Mouse (Mus musculus) limb, embryonic 11.5 days (tissue): ENCODE results near the gene Adra2b. TPM values are rescaled to one million over a fixed set of nuclear protein-coding genes. Genes with fewer than 3 reads are reported as not detected.

ENCODE experiments used
- ATAC-seq: fragments of 200-750 bp; cut with Nextera tagmentation; 2 replicates; pipeline ENCODE4 v1.8.0; 2017; ENCODE audit warnings: low read depth; ENCODE audit not compliant: insufficient number of reproducible peaks, low FRiP score, low TSS enrichment
- DNase-seq: peaks from one replicate; pipeline ENCODE4 v3.0.0-alpha.2; 2015; ENCODE audit warnings: low spot score
- H3K27ac ChIP-seq: fragments of 300-500 bp; sonication (generic); replicated peaks from 2 replicates; pipeline ENCODE4 v1.5.1; 2014; ENCODE audit warnings: low read depth, mild to moderate bottlenecking, low read length
- H3K27me3 ChIP-seq: fragments of 300-500 bp; sonication (generic); 2 replicates; pipeline ENCODE4 v1.6.1; 2014; ENCODE audit warnings: mild to moderate bottlenecking, low read length, mixed read lengths; ENCODE audit not compliant: control insufficient read depth, insufficient read depth
- H3K36me3 ChIP-seq: fragments of 300-500 bp; sonication (generic); 2 replicates; pipeline ENCODE4 v1.6.1; 2014; ENCODE audit warnings: mild to moderate bottlenecking, low read length, moderate library complexity, mixed read lengths; ENCODE audit not compliant: control insufficient read depth, insufficient read depth
- H3K4me1 ChIP-seq: fragments of 300-500 bp; sonication (generic); 2 replicates; pipeline ENCODE4 v1.6.1; 2014; ENCODE audit warnings: low read length, mixed read lengths; ENCODE audit not compliant: control insufficient read depth, insufficient read depth
- H3K4me2 ChIP-seq: fragments of 300-500 bp; sonication (generic); 2 replicates; pipeline ENCODE4 v1.6.1; 2014; ENCODE audit warnings: low read depth, mild to moderate bottlenecking, moderate library complexity; ENCODE audit not compliant: severe bottlenecking
- H3K4me3 ChIP-seq: fragments of 300-500 bp; sonication (generic); 2 replicates; pipeline ENCODE4 v1.5.1; 2014; ENCODE audit warnings: low read depth, low read length
- H3K9ac ChIP-seq: fragments of 300-500 bp; sonication (generic); 2 replicates; pipeline ENCODE4 v1.6.1; 2014; ENCODE audit warnings: mild to moderate bottlenecking, low read length
- H3K9me3 ChIP-seq: fragments of 300-500 bp; sonication (generic); 2 replicates; pipeline ENCODE4 v1.6.1; 2016; ENCODE audit warnings: low read length; ENCODE audit not compliant: control insufficient read depth
- WGBS: fragments of 180-500 bp; shearing (Covaris S2); extraction: QIAGEN DNeasy Blood & Tissue Kit; methylation state at CpG from one replicate; pipeline ENCODE4 v1.1.7; 2014; 5-methylcytosine and 5-hydroxymethylcytosine counted together
- polyA plus RNA-seq: library from polyadenylated mRNA; unstranded; fragments of >200 nt; fragmentation: Nextera tagmentation; extraction: Ambion mirVana; gene quantifications from 2 replicates; pipeline ENCODE4 v1.2.1, GENCODE M21; 2014

Gene Adra2b
- 2.2 and 2.6 TPM in 2 replicates for polyA plus RNA-seq

- H3K4me1 ChIP-seq: peaks cover 13% of the 10 kb centered on the region
- ATAC-seq: peak; percentile 75
- H3K27ac ChIP-seq: no peak within 1 kb of the TSS
- no peaks in the 10 kb centered on the region; the same call in 1 of the 2 replicates for H3K9me3 ChIP-seq
- peak within 1 kb of the TSS; percentile 22 for H3K4me3 ChIP-seq
- under 1% methylated on average over 41 of the region's 49 CpGs for WGBS
- H3K27me3 ChIP-seq: peaks cover 48% of the 10 kb centered on the region
- peak within 1 kb of the TSS; percentile 41 for H3K4me2 ChIP-seq
- H3K9ac ChIP-seq: peak within 1 kb of the TSS; percentile 38
- H3K36me3 ChIP-seq: no peaks in the 10 kb centered on the region
- peak; percentile 90 for DNase-seq
Observed at GRCm38 (mm10) chr2:127362459-127363281, at the start of gene Adra2b. TSS of gene Adra2b (plus strand) at chr2:127363208.

DNA sequence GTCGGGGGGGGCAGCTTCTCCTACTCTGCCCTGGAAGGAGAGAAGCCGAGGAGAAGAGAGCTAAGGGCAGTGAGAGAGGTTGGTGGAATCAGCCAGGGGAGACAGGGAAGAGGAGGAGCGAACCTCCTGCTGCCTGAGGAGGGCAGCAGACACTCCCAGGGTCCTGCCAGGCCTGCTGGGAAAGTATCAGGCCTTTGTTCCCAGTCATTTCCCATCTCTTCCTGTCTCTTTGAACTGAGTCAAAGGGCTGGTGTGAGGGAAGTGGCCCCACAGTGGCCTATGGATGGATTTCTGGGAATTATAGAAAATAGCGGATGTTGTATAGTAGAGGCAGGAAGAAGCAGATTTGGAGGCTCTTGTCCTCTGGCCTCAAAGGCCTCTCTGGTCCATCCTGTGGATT is 49.1 kb upstream of the Adra2b start:
- Histone ChIP-seq H3K9me3 (no peaks in the 10 kb centered on the region), H3K9ac (no peak overlapping the region), H3K36me3 (no peaks in the 10 kb centered on the region), H3K4me2 (no peak overlapping the region), H3K27me3 (no peaks in the 10 kb centered on the region), H3K4me1 (no peaks in the 10 kb centered on the region), H3K4me3 (no peak overlapping the region), H3K27ac (no peak overlapping the region)
- whole genome bisulfite sequencing: 60% methylated on average over 4 of the region's 4 CpGs
- ATAC-seq (no peak), DNase-seq (no peak)

DNA sequence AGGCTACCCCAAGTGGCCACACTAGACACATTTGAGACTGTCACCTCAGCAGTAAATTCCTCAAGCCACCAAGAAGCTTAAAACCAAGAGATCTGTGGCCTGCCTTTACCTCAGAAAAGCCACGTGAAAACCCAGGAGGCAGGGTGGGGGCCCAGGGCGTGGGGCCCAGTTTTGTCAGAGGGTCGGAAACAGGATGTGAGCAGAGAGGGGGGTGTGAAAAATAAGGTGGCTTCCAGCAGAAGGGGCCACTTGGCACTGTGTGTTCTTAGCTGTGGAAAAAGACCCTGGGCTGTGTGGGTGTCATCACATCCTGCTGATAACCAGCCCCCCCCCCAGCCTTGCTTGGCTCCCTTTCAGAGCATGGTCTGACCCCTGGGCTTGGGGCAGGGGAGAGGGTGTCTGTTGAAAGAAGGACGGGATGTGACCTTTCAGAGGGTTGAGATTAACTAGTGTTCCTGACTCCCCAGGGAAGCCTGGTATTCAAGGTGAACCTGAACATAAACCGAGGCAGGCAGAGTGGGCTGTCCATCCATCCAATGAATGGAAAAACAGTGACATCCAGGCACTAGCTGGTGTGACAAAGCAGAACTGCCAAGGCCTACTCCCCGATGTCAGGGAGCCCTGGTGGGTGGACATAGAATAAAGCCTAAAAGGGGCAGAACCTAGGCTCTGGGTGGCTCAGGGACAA is 48.4 kb upstream of the Adra2b start:
- Histone ChIP-seq H3K36me3 (no peaks in the 10 kb centered on the region), H3K4me1 (no peaks in the 10 kb centered on the region), H3K27ac (no peak overlapping the region), H3K9ac (no peak overlapping the region), H3K4me2 (no peak overlapping the region), H3K9me3 (no peaks in the 10 kb centered on the region), H3K27me3 (no peaks in the 10 kb centered on the region), H3K4me3 (no peak overlapping the region)
- WGBS: 81% methylated on average over 6 of the region's 6 CpGs
- ATAC-seq (no peak), DNase-seq (no peak)

DNA sequence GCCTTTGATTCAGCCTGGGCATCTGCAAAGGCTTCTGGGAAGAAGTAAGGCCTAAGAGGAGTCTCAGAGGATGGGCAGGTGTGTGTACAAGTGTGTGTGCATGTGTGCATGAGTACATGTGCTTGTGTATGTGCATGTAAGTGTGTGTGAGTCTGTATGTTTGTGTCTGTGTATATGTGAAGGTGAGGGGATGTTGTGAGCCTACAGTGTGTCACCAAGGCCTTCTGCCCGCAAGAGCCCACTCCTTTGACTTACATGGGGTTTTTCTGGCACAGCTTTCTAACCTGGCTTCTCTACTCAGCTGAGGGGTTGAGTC is 47.9 kb upstream of the Adra2b start:
- H3K27ac ChIP-seq: no peak overlapping the region
- H3K36me3 ChIP-seq: no peaks in the 10 kb centered on the region
- no peak overlapping the region for H3K4me3 ChIP-seq
- ATAC-seq (no peak), DNase-seq (no peak)
- WGBS: 91% methylated on average over 1 of the region's 1 CpGs
- H3K9me3 ChIP-seq: no peaks in the 10 kb centered on the region
- H3K27me3 ChIP-seq: no peaks in the 10 kb centered on the region
- no peak overlapping the region for H3K4me2 ChIP-seq
- H3K9ac ChIP-seq: no peak overlapping the region
- no peaks in the 10 kb centered on the region for H3K4me1 ChIP-seq

- Histone ChIP-seq H3K9ac (no peak overlapping the region), H3K27ac (no peak overlapping the region), H3K4me3 (no peak overlapping the region), H3K4me2 (no peak overlapping the region), H3K36me3 (no peaks in the 10 kb centered on the region), H3K4me1 (no peaks in the 10 kb centered on the region), H3K27me3 (no peaks in the 10 kb centered on the region), H3K9me3 (no peaks in the 10 kb centered on the region)
- WGBS: 72% methylated on average over 5 of the region's 5 CpGs
- DNase-seq (no peak), ATAC-seq (no peak)
Observed at GRCm38 (mm10) chr2:127316431-127316830, 46.6 kb upstream of the Adra2b start.

DNA sequence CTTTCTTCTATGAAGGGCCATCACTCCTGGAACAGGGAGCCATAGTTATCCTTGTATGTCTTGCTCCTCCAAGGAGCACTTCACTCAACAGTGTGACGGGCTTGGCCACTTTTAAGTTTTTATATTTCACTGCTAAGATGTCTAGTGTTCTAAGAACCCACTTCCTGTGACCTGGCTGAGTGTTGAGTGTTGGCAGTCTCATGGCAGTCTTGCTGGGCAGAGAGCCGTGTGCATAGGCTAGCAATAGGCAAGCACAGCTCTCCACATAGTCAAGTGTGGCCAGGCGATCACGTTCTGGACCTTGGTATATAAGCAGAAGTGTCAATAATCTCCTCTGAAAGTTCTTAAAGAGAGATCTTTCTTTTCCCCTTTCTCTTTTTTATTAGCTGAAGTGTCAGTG is 44.9 kb upstream of the Adra2b start:
- WGBS: 81% methylated on average over 4 of the region's 4 CpGs
- no peak for DNase-seq

DNA sequence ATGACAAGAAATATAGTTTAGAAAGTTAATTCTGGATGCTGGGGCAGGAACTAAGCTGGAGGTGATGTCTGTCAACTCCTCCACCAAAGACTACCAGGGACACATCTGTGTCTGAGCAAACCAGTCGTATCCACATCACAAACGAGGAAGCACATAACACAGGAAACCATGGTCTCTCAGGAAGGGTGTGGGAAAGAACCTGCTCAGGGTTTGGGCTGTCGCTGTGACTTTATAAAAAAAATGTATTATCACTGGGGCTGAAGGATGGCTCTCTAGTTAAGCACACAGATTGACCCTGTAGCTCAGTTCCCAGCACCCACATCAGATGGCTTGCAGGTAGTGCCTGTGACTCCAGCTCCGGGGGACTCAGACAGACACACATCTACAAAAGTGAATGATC is 43.9 kb upstream of the Adra2b start:
- Histone ChIP-seq H3K9ac (no peak overlapping the region), H3K27me3 (no peaks in the 10 kb centered on the region), H3K36me3 (no peaks in the 10 kb centered on the region), H3K27ac (no peak overlapping the region), H3K4me1 (no peaks in the 10 kb centered on the region), H3K4me3 (no peak overlapping the region), H3K9me3 (no peaks in the 10 kb centered on the region), H3K4me2 (no peak overlapping the region)
- 67% methylated on average over 4 of the region's 4 CpGs for WGBS
- DNase-seq: no peak
- ATAC-seq: no peak

More for the DNA sequence above, 44.9 kb upstream of the Adra2b start:
- no peaks in the 10 kb centered on the region for H3K27me3 ChIP-seq
- no peaks in the 10 kb centered on the region for H3K4me1 ChIP-seq
- H3K27ac ChIP-seq: no peak overlapping the region
- no peaks in the 10 kb centered on the region for H3K36me3 ChIP-seq
- no peak overlapping the region for H3K4me2 ChIP-seq
- no peak for ATAC-seq
- no peak overlapping the region for H3K4me3 ChIP-seq
- no peak overlapping the region for H3K9ac ChIP-seq
- no peaks in the 10 kb centered on the region for H3K9me3 ChIP-seq

- ATAC-seq: no peak
- H3K36me3 ChIP-seq: no peaks in the 10 kb centered on the region
- no peak for DNase-seq
- no peaks in the 10 kb centered on the region for H3K27me3 ChIP-seq
- H3K4me1 ChIP-seq: no peaks in the 10 kb centered on the region
- H3K9me3 ChIP-seq: no peaks in the 10 kb centered on the region
- no peak overlapping the region for H3K9ac ChIP-seq
- 80% methylated on average over 6 of the region's 6 CpGs for WGBS
- H3K27ac ChIP-seq: no peak overlapping the region
- H3K4me3 ChIP-seq: no peak overlapping the region
- no peak overlapping the region for H3K4me2 ChIP-seq
Observed at GRCm38 (mm10) chr2:127322671-127323285, 40.2 kb upstream of the Adra2b start.
